Mouse (Mus musculus) hindbrain, postnatal 0 days (tissue): ENCODE measurements around the gene Kif26b. TPM values are rescaled to one million over a fixed set of nuclear protein-coding genes. Genes with fewer than 3 reads are reported as not detected.

Experiments
- ATAC-seq: fragments of 200-750 bp; cut with Nextera tagmentation; 2 replicates; pipeline ENCODE4 v1.8.0; 2017; ENCODE audit warnings: mild to moderate bottlenecking, moderate TSS enrichment, moderate library complexity
- DNase-seq: peaks from one replicate; pipeline ENCODE4 v3.0.0-alpha.2; 2015; ENCODE audit warnings: low spot score
- H3K27ac ChIP-seq: fragments of 300-500 bp; sonication (generic); 2 replicates; pipeline ENCODE4 v1.5.1; 2014; ENCODE audit warnings: mild to moderate bottlenecking
- H3K27me3 ChIP-seq: fragments of 300-500 bp; sonication (generic); 2 replicates; pipeline ENCODE4 v1.6.1; 2014; ENCODE audit warnings: low read length, mixed read lengths; ENCODE audit not compliant: insufficient read depth
- H3K36me3 ChIP-seq: fragments of 300-500 bp; sonication (generic); 2 replicates; pipeline ENCODE4 v1.6.1; 2014; ENCODE audit warnings: low read length, mixed read lengths; ENCODE audit not compliant: insufficient read depth
- H3K4me1 ChIP-seq: fragments of 300-500 bp; sonication (generic); 2 replicates; pipeline ENCODE4 v1.6.1; 2014; ENCODE audit warnings: antibody characterized with exemption, low read length, mixed read lengths; ENCODE audit not compliant: insufficient read depth
- H3K4me2 ChIP-seq: fragments of 300-500 bp; sonication (generic); 2 replicates; pipeline ENCODE4 v1.6.1; 2014; ENCODE audit warnings: low read depth, mild to moderate bottlenecking, low read length, moderate library complexity, mixed read lengths
- H3K4me3 ChIP-seq: fragments of 300-500 bp; sonication (generic); 2 replicates; pipeline ENCODE4 v1.5.1; 2014; ENCODE audit warnings: low read length
- H3K9ac ChIP-seq: fragments of 300-500 bp; sonication (generic); replicated peaks from 2 replicates; pipeline ENCODE4 v1.6.1; 2014; ENCODE audit warnings: mild to moderate bottlenecking, low read length, moderate library complexity, mixed read lengths
- H3K9me3 ChIP-seq: fragments of 300-500 bp; sonication (generic); 2 replicates; pipeline ENCODE4 v1.6.1; 2016; ENCODE audit warnings: low read length, mixed read lengths
- CTCF ChIP-seq: IDR thresholded peaks from 2 replicates; pipeline ENCODE4 v1.5.1; 2016; ENCODE audit warnings: antibody characterized with exemption, control low read depth, low read depth
- WGBS: fragments of 180-500 bp; shearing (Covaris S2); extraction: QIAGEN DNeasy Blood & Tissue Kit; methylation state at CpG from one replicate; pipeline ENCODE4 v1.1.7; 2014; 5-methylcytosine and 5-hydroxymethylcytosine counted together
- polyA plus RNA-seq: library from polyadenylated mRNA; unstranded; fragments of >200 nt; fragmentation: Nextera tagmentation; extraction: Ambion mirVana; gene quantifications from 2 replicates; pipeline ENCODE4 v1.2.1, GENCODE M21; 2015
- total RNA-seq: library from RNA; depleted of rRNA; stranded (reverse); fragments of >200 nt; gene quantifications from 2 replicates; pipeline ENCODE4 v1.2.3, GENCODE M21; 2014

The Kif26b gene
- total and polyA plus RNA-seq, 2 experiments from 2014 or later: 5.8 to 59.7 TPM

GRCm38 (mm10) chr1:178550477-178551047 lies 21.6 kb downstream of the Kif26b start:
- ATAC-seq (no peak), DNase-seq (no peak)
- H3K36me3 ChIP-seq: no peaks in the 10 kb centered on the region
- H3K4me1 ChIP-seq: no peaks in the 10 kb centered on the region
- no peak overlapping the region for H3K9ac ChIP-seq
- no peaks in the 10 kb centered on the region for H3K9me3 ChIP-seq
- no peak overlapping the region for H3K4me2 ChIP-seq
- TF ChIP-seq CTCF: no peak
- no peak overlapping the region for H3K27ac ChIP-seq
- no peaks in the 10 kb centered on the region for H3K27me3 ChIP-seq
- H3K4me3 ChIP-seq: no peak overlapping the region
- 96% methylated on average over 5 of the region's 5 CpGs for WGBS

GRCm38 (mm10) chr1:178552278-178552897 lies 23.5 kb downstream of the Kif26b start:
- TF ChIP-seq CTCF: no peak
- DNase-seq (no peak), ATAC-seq (0 out of 2 replicates have a peak, but pooled peaks have one; percentile 32)
- Histone ChIP-seq H3K9ac (no peak overlapping the region), H3K4me1 (no peaks in the 10 kb centered on the region), H3K27me3 (no peaks in the 10 kb centered on the region), H3K9me3 (no peaks in the 10 kb centered on the region), H3K27ac (no peak overlapping the region), H3K4me3 (no peak overlapping the region), H3K4me2 (no peak overlapping the region), H3K36me3 (no peaks in the 10 kb centered on the region)
- WGBS: 77% methylated on average over 6 of the region's 6 CpGs

GRCm38 (mm10) chr1:178552898-178553284 lies 24.0 kb downstream of the Kif26b start:
- Histone ChIP-seq H3K27me3 (no peaks in the 10 kb centered on the region), H3K36me3 (no peaks in the 10 kb centered on the region), H3K9ac (no peak overlapping the region), H3K4me2 (no peak overlapping the region), H3K27ac (no peak overlapping the region), H3K4me1 (no peaks in the 10 kb centered on the region), H3K9me3 (no peaks in the 10 kb centered on the region), H3K4me3 (no peak overlapping the region)
- 75% methylated on average over 10 of the region's 10 CpGs for WGBS
- ATAC-seq (no peak), DNase-seq (no peak)
- no peak for TF ChIP-seq CTCF

GRCm38 (mm10) chr1:178556226-178556625 lies 27.3 kb downstream of the Kif26b start:
- Histone ChIP-seq H3K9me3 (no peaks in the 10 kb centered on the region), H3K4me3 (no peak overlapping the region), H3K4me2 (no peak overlapping the region), H3K36me3 (no peaks in the 10 kb centered on the region), H3K27me3 (no peaks in the 10 kb centered on the region), H3K4me1 (no peaks in the 10 kb centered on the region), H3K9ac (no peak overlapping the region), H3K27ac (no peak overlapping the region)
- WGBS: 64% methylated on average over 8 of the region's 8 CpGs
- ATAC-seq: no peak
- no peak for TF ChIP-seq CTCF
- DNase-seq: no peak

GRCm38 (mm10) chr1:178560043-178560442 lies 31.1 kb downstream of the Kif26b start:
- Histone ChIP-seq H3K4me3 (no peak overlapping the region), H3K27ac (no peak overlapping the region), H3K4me2 (no peak overlapping the region), H3K36me3 (no peaks in the 10 kb centered on the region), H3K4me1 (no peaks in the 10 kb centered on the region), H3K9me3 (no peaks in the 10 kb centered on the region), H3K9ac (no peak overlapping the region), H3K27me3 (no peaks in the 10 kb centered on the region)
- WGBS: 100% methylated on average over 1 of the region's 1 CpGs
- DNase-seq: no peak
- peak; percentile 45 for TF ChIP-seq CTCF
- no peak for ATAC-seq

- H3K27ac ChIP-seq: no peak overlapping the region
- no peaks in the 10 kb centered on the region for H3K27me3 ChIP-seq
- no peaks in the 10 kb centered on the region for H3K36me3 ChIP-seq
- no peak overlapping the region for H3K4me2 ChIP-seq
- no peak overlapping the region for H3K9ac ChIP-seq
- H3K4me3 ChIP-seq: no peak overlapping the region
- no peak for TF ChIP-seq CTCF
- ATAC-seq: no peak
- H3K9me3 ChIP-seq: no peaks in the 10 kb centered on the region
- no peak for DNase-seq
- no peaks in the 10 kb centered on the region for H3K4me1 ChIP-seq
- WGBS: 78% methylated on average over 2 of the region's 2 CpGs
Observed at GRCm38 (mm10) chr1:178563834-178564233, 34.9 kb downstream of the Kif26b start.

- H3K36me3 ChIP-seq: no peaks in the 10 kb centered on the region
- no peak overlapping the region for H3K9ac ChIP-seq
- H3K27ac ChIP-seq: no peak overlapping the region
- H3K4me1 ChIP-seq: no peaks in the 10 kb centered on the region
- ATAC-seq: no peak
- H3K4me2 ChIP-seq: no peak overlapping the region
- no peak overlapping the region for H3K4me3 ChIP-seq
- WGBS: 75% methylated on average over 4 of the region's 4 CpGs
- no peaks in the 10 kb centered on the region for H3K27me3 ChIP-seq
- TF ChIP-seq CTCF: no peak
- DNase-seq: no peak
- H3K9me3 ChIP-seq: no peaks in the 10 kb centered on the region
Observed at GRCm38 (mm10) chr1:178564800-178565199, 35.9 kb downstream of the Kif26b start.
